Mouse (Mus musculus): Measurements from ENCODE around the gene Dock7. TPM values are rescaled to one million over a fixed set of nuclear protein-coding genes. Genes with fewer than 3 reads are reported as not detected.

Gene Dock7
- polyA plus RNA-seq, 1 experiment = 14.9 TPM

DNA sequence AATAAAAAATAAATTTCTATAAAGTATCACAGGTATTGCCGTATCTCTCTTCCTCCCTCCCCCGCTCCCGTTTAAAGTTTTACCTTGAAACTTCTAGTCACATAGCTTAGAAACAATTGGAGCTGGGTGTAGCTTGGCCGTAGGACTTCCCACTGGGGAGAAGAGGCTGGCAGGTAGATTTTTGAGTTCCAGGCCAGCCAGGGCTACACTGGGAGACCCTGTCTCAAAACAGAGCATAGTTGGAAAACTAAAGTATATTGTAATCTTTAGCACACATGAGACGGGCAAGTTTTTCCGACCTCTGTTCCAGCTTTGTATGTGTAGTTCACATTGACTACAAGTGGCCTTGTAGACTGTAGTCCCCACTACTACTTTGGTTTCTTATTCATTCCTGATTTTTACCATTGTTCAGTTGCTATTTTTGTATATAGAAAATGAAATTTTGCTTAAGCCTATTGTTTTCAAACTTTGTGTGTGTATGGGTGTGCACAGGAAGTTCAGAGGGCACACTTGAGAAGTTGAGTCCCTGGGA, 195.4 kb downstream of the Dock7 start:
- 7% methylated on average over 6 of the region's 6 CpGs for WGBS
- Histone ChIP-seq H3K4me3 (ENCODE audit: low read depth, low read length) (peak overlapping the region; percentile 24; the same call in 1 of the 2 replicates), H3K27me3 (ENCODE audit: control insufficient read depth, insufficient read depth, low read length) (no peaks in the 10 kb centered on the region), H3K36me3 (ENCODE audit: control insufficient read depth, insufficient read depth, low read length) (peaks cover 7% of the 10 kb centered on the region), H3K27ac (ENCODE audit: insufficient read depth, low read depth, low read length) (0 out of 2 replicates have a peak overlapping the region, but pooled peaks have one; percentile 5), H3K4me1 (ENCODE audit: control insufficient read depth, insufficient read depth, insufficient read length, low read length) (no peaks in the 10 kb centered on the region)
- TF ChIP-seq POLR2A (IDR thresholded peaks at IDR 0.05; ENCODE audit: low read depth, low read length) (no peak), CTCF (IDR thresholded peaks at IDR 0.05; ENCODE audit: extremely low read depth, insufficient read length, insufficient replicate concordance, low read depth, low read length) (no peak)

DNA sequence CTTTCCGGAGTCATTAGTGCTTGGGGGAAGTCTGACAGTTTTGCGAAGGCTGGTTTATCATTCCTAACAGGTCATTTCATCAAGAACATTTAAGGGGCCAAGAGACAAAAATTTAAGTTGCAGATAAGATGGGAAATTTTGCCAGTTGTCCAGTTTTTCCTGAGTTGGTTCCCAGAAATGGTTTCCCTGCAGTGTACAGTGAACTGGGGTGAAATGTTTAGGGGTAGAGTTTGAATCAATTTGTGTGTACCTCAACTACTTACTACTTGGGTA, 195.9 kb downstream of the Dock7 start:
- TF ChIP-seq CTCF (IDR thresholded peaks at IDR 0.05; ENCODE audit: extremely low read depth, insufficient read length, insufficient replicate concordance, low read depth, low read length) = no peak
- H3K27ac ChIP-seq (ENCODE audit: insufficient read depth, low read depth, low read length) = peak overlapping the region; percentile 33; the same call in 1 of the 2 replicates
- H3K4me3 ChIP-seq (ENCODE audit: low read depth, low read length) = peak overlapping the region; percentile 86
- H3K27me3 ChIP-seq (ENCODE audit: control insufficient read depth, insufficient read depth, low read length) = no peaks in the 10 kb centered on the region
- WGBS = 0% methylated on average over 2 of the region's 2 CpGs
- peaks cover 4% of the 10 kb centered on the region for H3K36me3 ChIP-seq (ENCODE audit: control insufficient read depth, insufficient read depth, low read length)
- no peaks in the 10 kb centered on the region for H3K4me1 ChIP-seq (ENCODE audit: control insufficient read depth, insufficient read depth, insufficient read length, low read length)

DNA sequence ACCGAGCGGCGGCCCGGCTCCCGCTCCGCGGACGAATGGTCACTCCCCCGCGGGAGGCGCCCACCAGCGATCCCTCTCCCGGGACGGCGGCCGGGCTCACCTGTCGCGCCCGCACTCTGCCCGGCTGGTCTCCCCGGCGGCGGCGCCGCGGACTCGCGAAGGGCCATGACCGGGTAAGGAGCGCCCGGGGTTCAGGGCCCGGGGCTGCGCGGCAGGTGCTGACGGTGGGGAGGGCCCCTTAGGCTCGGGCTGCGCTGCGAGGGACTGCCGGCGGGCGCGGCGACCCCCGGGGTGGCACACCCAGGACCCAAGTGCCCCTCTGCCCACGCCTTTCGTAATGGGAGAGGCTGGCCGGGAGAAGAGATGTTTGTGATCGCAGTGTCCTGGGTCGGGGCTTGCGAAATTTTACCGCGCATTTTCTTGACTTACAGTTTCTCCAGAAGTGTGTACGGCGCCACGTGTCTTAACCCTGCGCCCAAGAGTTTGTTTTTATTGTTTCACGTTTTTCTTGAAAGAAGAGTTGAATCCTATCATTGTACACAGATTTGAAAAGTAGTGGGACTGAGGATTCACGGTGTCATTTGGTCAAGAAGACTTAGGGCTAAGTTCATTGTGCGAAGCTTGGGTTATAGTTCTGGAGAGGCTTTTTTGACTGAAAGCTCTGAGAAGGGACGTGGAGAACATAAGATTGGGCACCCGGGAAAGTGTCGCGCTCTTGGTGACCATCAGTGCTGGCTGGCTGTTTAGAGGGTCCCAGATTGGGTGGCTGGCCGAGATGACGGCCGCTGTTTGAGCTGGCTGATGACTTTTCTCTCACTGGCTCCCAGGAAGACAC, 196.4 kb downstream of the Dock7 start:
- Histone ChIP-seq H3K27me3 (ENCODE audit: control insufficient read depth, insufficient read depth, low read length) (no peaks in the 10 kb centered on the region), H3K4me3 (ENCODE audit: low read depth, low read length) (peak overlapping the region; percentile 86), H3K36me3 (ENCODE audit: control insufficient read depth, insufficient read depth, low read length) (peaks cover 2% of the 10 kb centered on the region), H3K27ac (ENCODE audit: insufficient read depth, low read depth, low read length) (peak overlapping the region; percentile 100), H3K4me1 (ENCODE audit: control insufficient read depth, insufficient read depth, insufficient read length, low read length) (no peaks in the 10 kb centered on the region)
- no peak for TF ChIP-seq POLR2A (IDR thresholded peaks at IDR 0.05; ENCODE audit: low read depth, low read length)
- TF ChIP-seq CTCF (IDR thresholded peaks at IDR 0.05; ENCODE audit: extremely low read depth, insufficient read length, insufficient replicate concordance, low read depth, low read length) = no peak
- under 1% methylated on average over 65 of the region's 66 CpGs for WGBS

DNA sequence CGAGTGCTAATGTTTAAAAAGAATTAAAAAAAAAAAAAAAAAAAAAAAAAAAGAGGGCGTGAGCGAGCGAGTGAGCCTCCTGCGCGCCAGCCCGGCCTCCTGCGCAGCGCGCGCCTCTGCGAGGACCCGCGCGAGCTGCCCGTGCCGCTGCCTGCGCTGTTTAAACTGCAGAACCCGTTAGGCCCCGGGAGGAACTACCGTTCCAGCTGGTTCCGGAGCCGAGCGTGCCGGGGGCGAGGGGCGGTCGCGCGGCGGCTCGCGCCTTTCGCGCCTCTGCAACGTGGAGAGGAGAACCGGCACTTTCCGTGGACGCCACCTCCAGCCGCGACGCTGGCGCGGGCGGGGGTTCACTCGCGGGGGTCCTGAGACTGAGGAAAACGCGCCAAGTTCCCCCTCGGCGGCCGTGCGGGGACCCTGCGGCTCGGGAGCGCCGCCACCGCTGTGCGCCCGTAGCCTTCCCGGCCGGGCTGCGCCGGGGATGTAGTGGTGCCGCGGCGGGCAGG, 197.1 kb downstream of the Dock7 start, which contains the start of gene Usp1:
Usp1 (plus strand) TSS at position 243 of the 503 bp plus-strand sequence.
- WGBS = under 1% methylated on average over 66 of the region's 67 CpGs
- H3K27me3 ChIP-seq (ENCODE audit: control insufficient read depth, insufficient read depth, low read length) = no peaks in the 10 kb centered on the region
- peaks cover 1% of the 10 kb centered on the region; the same call in 1 of the 2 replicates for H3K4me1 ChIP-seq (ENCODE audit: control insufficient read depth, insufficient read depth, insufficient read length, low read length)
- H3K27ac ChIP-seq (ENCODE audit: insufficient read depth, low read depth, low read length) = peak within 1 kb of the TSS; percentile 100
- peak within 1 kb of the TSS; percentile 86 for H3K4me3 ChIP-seq (ENCODE audit: low read depth, low read length)
- peak; percentile 78 for TF ChIP-seq POLR2A (IDR thresholded peaks at IDR 0.05; ENCODE audit: low read depth, low read length)
- no peak for TF ChIP-seq CTCF (IDR thresholded peaks at IDR 0.05; ENCODE audit: extremely low read depth, insufficient read length, insufficient replicate concordance, low read depth, low read length)
- no peaks in the 10 kb centered on the region for H3K36me3 ChIP-seq (ENCODE audit: control insufficient read depth, insufficient read depth, low read length)

DNA sequence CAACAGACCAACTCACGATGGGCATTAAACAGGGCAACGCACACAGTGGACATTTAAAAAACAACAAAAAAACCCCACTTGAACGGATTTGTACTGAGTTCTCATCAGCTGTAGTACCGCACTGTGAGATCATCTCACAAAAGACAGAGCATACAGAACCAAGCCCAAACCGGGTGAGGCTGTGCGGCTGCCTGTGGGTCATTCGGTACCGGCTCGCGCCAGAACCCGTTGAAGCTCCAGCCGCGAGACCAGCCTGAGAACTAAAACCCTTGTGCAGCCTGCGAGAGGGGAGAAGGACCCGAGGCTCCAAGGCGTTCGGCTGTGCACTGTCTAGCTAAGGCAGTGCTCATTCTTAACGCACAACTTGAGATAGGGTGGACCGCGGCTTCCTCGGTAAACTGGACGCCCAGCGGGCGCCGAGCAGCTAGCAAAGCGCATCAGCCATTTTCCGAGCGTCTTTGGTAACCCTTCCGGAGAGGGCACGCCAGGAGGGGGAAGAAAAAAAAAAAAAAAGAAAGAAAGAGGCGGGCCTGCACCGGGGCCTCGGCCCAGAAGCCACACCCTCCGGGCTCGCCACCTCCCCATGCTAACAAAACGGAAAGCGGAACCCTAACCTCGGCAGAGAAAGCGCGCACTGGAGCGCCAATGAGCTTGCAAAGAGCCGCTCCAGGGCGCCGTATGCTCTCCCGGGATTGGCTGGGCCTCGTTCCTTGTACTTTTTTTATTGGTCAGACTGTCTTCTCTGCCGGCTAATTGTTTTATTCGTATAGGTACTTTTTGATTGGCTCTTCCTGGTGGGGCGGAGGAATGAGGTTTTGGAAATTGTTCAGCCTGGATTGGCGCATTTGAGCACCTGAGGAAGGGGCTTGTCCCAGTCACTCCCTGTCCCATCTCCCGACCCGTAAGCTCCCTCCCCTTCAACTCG, 197.8 kb downstream of the Dock7 start:
- peak; percentile 85 for TF ChIP-seq POLR2A (IDR thresholded peaks at IDR 0.05; ENCODE audit: low read depth, low read length)
- no peak for TF ChIP-seq CTCF (IDR thresholded peaks at IDR 0.05; ENCODE audit: extremely low read depth, insufficient read length, insufficient replicate concordance, low read depth, low read length)
- Histone ChIP-seq H3K27me3 (ENCODE audit: control insufficient read depth, insufficient read depth, low read length) (no peaks in the 10 kb centered on the region), H3K27ac (ENCODE audit: insufficient read depth, low read depth, low read length) (peak overlapping the region; percentile 100), H3K36me3 (ENCODE audit: control insufficient read depth, insufficient read depth, low read length) (no peaks in the 10 kb centered on the region), H3K4me3 (ENCODE audit: low read depth, low read length) (peak overlapping the region; percentile 86), H3K4me1 (ENCODE audit: control insufficient read depth, insufficient read depth, insufficient read length, low read length) (peaks cover 2% of the 10 kb centered on the region; the same call in 1 of the 2 replicates)
- under 1% methylated on average over 53 of the region's 53 CpGs for WGBS

DNA sequence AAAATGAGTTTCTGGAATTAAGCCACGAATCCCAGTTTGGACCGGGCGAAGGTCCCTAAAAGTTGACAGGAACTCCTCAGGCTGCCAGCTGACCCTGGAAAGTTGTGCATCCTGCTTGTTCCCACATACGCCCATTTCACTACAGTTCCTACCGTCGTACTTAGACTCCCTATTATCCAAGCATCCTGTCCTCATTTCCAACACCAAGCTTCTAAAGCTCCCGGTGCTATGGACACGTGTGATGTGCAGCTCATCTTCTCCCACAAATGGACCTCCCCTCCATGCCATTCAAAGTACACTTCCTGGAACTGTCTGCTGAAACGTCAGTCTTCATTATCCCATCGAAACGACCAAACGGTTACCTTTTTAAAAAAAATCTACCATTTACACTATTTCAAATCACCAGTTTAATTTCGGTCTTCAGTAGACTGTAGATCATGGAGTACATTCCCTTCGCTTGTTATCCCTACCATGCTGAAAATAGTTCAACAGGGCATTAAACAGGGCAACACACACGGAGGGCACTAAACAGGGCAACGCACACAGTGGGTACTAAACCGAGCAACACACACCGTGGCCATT, 198.6 kb downstream of the Dock7 start:
- H3K4me3 ChIP-seq (ENCODE audit: low read depth, low read length) = peak overlapping the region; percentile 86
- TF ChIP-seq POLR2A (IDR thresholded peaks at IDR 0.05; ENCODE audit: low read depth, low read length) (no peak), CTCF (IDR thresholded peaks at IDR 0.05; ENCODE audit: extremely low read depth, insufficient read length, insufficient replicate concordance, low read depth, low read length) (no peak)
- H3K27ac ChIP-seq (ENCODE audit: insufficient read depth, low read depth, low read length) = peak overlapping the region; percentile 89
- H3K4me1 ChIP-seq (ENCODE audit: control insufficient read depth, insufficient read depth, insufficient read length, low read length) = peaks cover 8% of the 10 kb centered on the region; the same call in 1 of the 2 replicates
- 3% methylated on average over 18 of the region's 18 CpGs for WGBS
- H3K27me3 ChIP-seq (ENCODE audit: control insufficient read depth, insufficient read depth, low read length) = no peaks in the 10 kb centered on the region
- no peaks in the 10 kb centered on the region for H3K36me3 ChIP-seq (ENCODE audit: control insufficient read depth, insufficient read depth, low read length)
